Mouse (Mus musculus): ENCODE measurements around the gene Snx20. TPM values are rescaled to one million over a fixed set of nuclear protein-coding genes. Genes with fewer than 3 reads are reported as not detected.

Snx20 gene
- polyA plus RNA-seq, 1 experiment, result 3.0 TPM

DNA sequence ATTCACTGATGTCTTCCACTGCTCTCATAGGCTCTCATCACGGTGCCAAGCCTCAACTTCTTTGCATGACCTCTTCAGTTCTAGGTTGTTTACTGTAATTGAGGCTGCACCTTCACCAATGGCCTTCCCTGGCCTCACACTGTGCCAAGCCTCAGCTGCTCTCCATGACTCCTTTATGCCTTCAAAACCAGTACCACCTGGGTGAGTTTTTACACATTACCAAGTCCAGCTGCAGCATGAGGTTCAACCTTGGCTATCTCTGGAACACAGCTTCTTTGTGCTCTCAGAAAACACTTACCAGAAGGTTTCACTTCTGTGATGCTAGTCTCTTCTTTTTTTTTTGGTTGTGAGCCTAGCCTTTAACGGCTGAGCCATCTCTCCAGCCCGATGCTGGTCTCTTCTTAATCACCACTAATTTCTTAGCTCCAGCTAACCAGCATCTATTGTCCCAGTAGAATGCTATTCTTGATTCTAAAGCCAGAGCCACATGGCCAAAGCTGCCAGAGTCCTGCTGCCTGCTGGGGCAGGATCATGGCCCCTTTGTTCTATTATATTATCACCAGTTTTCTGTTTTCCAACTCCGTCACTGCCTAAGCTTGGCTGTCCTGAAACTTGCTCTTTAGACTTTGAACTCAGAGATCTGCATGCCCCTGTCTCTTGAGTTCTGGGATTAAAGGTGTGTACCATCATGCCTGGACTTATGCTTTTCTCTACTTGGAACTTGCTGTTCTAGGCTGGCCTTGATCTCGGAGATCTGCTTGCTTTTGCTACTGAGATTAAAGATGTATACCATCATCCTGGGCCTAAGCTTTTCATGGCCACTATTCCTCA lies 7.0 kb upstream of the Snx20 start:
- no peak for DNase-seq (ENCODE audit: low spot score)

DNA sequence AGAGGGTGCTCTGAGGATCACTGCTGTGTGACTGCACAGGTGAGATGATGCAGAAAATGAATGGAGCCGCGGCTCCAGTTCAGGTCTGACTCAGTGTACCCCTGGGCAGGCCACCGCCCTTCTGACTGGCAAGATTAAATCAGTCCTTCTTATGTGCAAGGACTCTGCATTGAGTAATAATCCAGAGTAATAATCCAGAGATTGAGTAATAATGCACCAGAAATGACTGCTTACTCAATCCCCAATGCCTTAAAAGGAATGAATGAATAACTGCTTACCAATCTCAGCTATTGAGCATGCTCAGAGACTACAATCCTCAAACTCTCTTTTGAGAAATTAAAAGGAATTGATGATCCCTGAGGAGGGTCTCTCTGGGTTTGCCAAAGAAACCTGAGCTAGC lies 3.0 kb upstream of the Snx20 start:
- no peak for DNase-seq (ENCODE audit: low spot score)

DNA sequence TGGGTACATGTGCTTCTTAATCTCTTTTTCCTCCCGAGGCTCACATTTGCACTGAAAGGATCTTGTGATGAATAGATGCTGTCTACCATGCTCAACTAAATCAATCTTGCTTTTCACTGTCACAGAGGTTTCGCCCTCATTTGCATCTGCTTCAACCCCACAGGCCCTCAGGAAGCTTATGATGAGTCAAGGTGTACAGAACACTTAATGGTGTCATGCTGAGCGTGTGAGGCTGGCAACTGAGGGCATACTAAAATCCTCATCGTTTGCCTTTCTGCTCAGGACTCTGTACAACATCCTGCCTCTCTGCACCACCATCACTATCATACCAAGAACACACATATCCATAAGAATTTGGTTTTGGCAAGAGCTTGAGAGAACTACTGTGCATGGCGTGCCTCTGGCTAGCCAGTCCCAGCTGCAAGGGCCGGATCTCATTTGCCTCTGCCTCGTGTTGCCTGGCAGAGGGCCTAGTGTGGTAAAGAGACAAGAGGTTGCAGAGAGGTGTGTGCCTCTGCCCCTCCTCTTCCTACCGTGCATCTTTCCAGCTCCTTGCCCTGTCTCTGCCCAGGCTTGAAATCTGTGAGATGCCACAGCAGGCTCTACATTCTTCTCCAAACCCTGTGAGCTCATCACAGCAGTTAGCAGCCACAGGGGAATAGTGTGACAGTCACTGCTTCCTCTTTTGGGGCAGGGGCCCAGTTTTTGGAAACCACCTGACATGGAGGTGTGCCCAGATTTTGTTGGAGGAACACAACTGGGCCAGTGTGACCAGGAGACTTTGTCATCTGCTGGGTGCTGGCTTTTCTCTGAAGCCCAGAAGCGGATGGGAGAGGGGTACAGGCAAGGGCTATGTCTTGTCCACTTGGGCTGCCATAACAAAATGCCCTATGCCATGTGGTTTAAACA lies 1.4 kb upstream of the Snx20 start:
- DNase-seq (ENCODE audit: low spot score), result no peak

DNA sequence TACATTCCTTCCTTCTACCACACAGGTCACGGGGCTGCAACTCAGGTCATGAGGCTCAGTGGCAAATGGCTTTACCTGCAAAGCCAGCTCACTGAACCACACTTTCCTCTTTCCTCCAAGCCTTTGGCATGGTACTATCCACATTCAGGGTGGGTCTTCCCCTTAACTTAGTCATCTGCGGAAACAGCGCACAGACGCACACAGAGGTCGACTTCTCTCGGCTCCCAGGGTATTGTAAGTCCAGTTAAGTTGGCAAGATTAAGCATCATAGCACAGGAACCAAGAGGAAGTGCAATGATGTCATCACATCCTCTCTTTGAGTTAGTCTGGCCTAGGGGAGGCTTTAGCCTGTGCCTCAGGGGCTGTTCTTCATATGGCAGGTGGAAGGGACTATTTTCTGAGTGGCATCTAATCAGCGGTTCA lies 2.6 kb downstream of the Snx20 start:
- no peak for DNase-seq (ENCODE audit: low spot score)

DNA sequence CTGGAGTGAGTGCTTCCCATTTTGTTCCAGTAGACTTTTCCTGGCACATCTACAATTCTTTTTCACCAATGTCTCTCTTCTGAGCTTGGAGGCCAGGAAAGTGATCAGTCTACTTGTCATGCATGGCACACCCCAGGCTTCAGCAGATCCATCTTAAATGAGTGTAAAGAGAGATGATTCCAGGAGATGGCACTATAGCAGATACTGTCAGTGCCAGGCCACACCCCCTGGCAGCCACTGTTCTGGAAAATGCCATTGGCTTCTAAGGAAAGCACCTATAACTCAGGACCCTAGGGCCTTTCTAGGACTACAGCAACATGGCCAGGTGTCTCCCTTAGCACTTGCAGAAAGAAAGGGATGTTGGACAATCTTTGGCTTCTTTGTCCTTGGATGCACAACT lies 4.8 kb downstream of the Snx20 start:
- no peak for DNase-seq (ENCODE audit: low spot score)

DNA sequence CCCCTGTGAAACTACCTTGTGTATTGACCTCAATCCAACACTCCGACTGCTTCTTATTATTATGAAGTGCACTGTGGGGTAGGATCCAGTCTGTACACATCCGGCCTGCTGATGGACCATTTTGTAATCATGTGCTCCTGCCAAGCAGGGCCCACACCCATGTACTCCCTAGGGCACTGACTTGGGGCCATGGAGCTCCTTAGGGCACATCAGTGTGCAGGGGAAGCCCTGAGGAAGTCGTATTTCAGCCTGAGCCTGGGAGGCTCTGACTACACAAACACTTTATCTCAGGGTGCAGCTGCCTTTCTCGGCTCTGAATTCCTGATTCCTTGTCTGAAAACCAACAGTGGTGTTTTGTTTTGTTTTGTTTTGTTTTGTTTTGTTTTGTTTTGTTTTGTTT lies 5.7 kb downstream of the Snx20 start:
- no peak for DNase-seq (ENCODE audit: low spot score)

DNA sequence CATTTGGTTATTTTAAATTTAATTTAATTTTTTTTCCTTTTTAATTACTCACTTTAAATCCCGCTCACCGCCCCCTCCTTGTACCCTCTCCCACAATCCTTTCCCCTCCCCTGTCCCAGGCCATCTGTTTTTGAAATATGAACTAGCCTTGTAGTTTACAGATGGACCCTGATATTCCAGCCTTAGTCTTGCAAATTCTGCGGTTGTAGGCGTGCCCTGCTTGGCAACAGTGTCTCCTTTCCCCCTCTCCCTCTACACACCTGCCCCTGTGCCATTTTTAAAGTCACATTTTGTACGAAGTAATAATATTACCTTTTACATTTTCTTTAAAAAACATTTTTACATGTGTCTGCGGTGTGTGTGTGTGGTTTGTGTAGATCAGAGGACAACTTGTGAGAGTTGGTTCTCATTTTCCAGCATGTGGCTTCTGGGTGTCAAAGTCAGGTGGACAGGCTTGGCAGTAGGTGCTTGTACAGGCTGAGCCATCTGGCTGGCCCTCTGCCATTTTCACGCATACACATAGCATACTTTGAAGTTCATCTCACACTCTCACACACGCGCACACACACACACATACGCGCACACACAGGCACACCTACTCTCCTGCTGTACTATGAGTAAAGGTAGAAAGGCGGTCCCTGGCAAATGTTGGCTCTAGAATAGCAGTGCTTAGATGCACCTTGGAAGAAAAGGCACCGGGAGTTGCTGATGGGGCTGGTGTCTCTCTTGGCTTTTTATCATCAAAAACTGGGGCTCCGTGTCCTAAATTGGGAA lies 7.7 kb downstream of the Snx20 start:
- DNase-seq (ENCODE audit: low spot score), result no peak

DNA sequence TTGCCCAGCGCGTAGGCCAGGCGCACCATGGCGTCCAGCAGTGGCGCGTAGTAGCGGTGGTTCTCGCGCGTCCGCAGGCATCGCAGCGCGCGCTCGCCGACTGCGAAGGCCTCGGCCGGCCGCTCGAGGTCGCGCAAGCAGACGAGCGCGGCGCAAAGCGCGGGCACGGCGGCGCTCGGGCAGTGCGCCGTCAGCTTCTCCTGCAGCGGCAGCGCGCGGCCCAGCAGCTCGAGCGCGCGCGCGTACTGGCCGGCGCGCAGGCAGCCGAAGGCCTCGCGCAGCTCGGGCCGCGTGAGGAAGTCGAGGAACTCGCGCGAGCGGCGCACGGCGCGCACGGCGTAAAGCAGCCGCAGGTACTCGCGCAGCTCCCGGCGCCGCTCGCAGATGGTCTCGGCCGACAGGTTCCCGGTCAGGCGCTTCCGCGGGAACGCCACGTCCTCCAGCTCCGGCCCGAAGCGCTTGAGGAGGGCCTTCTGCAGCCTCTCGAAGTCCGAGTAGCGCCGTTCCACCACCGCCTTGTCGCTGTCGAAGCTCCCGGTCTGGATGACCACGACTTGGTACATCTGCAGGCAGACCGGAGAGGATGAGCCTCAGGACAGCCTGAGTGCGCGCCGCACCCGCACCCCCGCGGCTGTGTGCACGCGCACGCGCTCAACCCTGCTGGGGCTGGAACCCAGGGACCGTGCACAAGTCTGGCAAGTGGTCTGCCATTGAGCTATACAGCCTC lies 8.5 kb downstream of the Snx20 start:
- DNase-seq (ENCODE audit: low spot score), result peak; percentile 53

DNA sequence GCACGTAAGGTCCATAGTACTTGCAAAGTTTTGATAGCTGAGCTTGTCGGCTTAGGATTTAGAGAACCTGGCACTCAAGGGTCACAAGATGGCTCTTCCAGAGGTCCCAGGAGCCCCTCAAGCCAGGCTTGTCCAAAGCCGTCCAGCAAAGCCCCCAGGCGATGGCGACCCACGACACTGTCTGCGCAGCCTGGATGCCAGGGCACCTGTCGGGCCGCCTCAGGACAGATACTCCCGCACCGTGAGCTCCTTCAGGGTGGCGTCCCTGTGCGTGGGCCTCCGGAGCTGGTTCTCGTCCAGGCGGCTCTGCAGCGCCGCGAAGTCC lies 9.0 kb downstream of the Snx20 start:
- no peak for DNase-seq (ENCODE audit: low spot score)

DNA sequence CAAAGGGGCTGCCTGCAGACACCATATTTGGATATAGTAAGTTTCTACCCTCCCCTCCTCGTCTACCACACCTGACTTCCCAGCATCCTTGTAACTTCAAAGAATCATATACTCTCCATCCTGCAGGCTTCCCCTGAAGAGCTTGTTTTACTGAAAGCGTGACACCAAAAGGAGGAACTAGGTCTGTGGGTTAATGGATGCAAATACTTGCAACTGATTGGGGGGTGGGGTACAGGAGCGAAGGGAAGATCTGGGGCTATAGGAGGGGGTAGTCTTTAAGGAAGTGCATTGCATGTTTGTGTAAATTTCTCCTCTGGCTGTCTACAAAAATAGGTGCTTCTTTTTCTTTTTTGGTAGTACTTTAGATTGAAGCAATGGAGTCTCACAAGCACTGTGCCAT lies 9.5 kb downstream of the Snx20 start:
- no peak for DNase-seq (ENCODE audit: low spot score)

DNA sequence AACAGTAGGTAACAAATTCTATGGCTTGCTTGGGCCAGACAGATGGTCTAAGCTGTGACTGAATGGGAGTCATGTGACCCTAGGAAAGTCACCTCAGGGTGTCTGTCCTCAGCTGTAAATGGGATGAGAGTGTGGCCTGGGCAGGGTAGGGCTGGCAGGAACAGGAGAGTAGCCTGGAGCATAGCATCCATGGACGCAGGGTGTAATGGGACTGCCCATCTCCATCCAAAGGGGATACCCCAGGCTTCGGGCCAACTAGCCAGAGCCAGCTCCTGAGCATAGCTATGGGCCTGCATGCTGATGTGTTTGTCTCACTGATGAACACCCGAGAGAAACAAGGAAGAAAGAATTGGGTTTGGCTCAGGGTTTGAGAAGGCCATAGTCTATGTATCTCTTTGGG lies 11.7 kb downstream of the Snx20 start:
- DNase-seq (ENCODE audit: low spot score), result no peak

DNA sequence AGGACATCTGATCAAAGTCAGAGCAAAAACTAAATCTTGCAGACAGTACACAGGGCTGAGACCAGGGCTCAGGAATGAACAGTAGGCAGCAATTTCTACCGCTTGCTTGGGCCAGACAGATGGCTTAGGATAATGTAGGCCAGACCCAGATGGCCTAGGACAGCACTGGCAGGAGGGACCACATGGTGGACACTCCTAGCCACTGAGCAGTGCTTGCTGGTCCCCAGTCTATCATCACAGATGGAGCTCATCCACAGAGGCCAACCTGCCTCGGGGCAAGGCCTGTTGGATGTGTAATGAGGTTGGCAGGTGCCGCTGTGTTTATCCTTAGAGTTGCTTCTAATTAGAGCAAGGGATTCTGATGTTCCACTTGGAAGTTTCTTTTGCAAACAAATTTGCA lies 12.6 kb downstream of the Snx20 start:
- no peak for DNase-seq (ENCODE audit: low spot score)

DNA sequence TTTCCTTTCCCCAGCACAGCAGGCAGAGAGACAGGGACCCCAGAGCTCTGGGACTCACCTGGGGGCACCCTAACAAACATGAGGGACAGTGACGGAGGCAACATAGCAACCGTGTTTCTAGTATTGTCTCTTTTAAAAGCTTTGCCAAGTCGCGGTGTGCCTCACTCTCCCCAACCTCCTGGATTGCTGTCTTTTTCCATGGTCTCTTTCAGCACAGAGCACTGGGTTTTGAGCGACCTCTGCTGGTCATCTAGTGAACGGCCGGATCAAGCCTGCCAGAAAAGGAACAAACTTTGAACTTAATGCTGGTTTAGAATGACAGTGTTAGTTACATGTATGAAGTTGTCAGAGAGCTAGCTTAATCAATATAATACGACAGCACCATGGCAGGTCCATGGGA lies 14.5 kb downstream of the Snx20 start:
- DNase-seq (ENCODE audit: low spot score), result peak; percentile 41

DNA sequence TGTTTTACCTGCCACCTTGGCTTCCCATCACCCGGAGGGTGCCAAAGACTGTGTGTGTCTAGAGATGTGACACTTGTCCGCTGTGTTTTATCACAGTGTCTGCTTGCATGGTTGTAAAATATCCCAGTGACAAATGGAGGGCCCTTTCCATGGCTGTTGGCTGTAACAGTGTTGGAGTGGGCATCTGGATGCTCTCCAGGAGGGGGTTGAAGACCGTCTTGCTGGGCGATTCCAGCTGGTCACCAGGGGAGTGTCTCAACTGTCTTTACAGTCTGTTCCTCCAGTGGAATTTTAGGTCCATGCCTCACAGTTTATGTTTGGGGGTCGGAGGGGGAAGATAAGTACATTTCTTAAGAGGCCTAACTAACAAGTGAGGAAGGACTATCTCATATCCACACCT lies 15.0 kb downstream of the Snx20 start:
- DNase-seq (ENCODE audit: low spot score), result no peak

DNA sequence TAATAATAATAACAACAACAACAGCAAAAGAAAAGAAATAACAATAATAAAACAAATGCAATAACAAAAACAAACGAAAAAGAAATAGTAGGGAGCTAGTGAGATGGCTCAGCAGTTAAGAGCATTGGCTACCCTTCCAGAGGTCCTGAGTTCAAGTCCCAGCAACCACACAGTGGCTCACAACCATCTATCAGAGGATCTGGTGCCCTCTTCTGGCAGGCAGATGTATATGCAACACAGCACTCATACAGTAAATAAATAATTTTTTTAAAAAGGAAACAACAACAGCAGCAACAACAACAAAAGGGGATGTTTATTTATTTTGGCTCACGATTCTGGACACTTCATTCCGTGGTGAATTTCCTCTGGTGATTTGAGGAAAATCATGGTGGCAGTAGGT lies 16.4 kb downstream of the Snx20 start:
- no peak for DNase-seq (ENCODE audit: low spot score)

DNA sequence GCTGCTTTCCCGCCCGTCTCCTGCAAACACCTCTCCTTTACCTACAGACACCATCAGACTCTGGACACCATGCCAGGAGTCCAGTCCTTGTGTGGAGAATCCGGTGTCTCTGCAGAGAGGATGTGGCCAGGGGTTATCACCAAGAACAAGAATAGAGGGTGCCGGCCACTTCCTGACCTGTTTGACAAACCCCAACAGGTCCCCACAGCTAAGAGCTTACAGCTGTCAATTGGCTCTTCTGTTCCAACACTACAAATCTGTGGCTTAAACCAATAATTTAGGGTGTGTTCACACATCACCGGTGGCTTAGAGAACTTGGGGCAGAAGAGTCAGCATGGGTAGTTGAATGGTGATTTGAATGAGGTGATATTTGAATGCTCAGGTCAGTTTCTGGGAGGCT lies 17.3 kb downstream of the Snx20 start:
- no peak for DNase-seq (ENCODE audit: low spot score)

DNA sequence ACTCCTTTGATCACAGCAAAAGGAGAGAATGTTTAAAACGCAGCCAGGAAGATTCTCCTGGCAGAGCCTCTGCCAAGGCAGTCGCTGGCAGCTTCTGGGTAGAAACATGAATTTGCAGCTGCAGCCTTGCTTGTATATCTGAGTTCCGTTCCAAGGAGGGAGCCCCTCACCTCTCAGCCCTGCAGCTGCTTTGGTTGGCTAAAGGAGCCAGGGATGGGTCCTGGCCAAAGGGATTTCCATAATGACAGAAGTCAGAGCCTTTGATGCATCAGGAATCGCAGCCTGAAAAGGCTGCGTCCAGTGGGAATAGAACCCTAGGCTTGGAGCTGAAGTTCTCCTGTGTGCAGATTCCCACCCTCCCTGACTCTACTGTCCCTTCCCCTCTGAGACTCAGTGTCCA lies 20.9 kb downstream of the Snx20 start:
- no peak for DNase-seq (ENCODE audit: low spot score)

DNA sequence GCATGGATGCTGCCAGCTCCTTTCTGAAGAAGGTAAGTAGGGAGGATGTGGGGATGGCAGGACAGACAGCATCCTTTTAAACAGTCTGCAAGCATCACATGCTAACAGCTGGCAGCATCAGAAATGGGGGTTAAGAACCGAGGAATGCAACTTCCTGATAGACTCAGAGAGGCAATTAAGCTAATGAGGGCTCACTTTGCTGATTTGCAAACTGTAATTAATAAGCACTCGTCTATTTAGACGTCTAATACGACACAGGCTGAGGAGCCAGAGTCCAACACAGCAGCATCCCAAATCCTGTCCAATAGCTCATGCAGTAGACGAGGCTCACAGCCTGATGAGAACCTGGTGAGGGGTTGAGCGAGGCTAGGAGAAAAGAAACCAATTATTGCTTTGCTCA lies 25.7 kb downstream of the Snx20 start:
- no peak for DNase-seq (ENCODE audit: low spot score)

DNA sequence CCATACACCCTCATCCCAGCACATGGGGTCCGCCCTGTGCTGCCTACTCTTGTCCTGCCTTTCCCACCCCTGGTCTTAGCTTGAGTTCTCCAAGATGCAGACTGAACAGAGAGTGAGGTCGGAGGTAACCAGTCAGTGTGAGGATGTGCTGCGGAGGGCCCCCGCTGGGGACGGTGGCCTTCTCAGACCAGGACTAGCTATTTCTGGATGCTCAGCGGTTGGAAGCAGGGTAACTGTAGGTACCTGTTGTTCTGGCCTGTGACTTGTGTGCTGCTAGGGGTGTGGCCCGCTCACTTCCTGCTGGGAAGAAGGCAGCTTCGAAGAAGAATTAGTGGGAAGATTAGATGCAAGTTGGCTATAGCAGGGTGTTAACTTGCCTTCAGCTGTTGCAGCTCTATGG lies 26.9 kb downstream of the Snx20 start:
- DNase-seq (ENCODE audit: low spot score), result no peak

DNA sequence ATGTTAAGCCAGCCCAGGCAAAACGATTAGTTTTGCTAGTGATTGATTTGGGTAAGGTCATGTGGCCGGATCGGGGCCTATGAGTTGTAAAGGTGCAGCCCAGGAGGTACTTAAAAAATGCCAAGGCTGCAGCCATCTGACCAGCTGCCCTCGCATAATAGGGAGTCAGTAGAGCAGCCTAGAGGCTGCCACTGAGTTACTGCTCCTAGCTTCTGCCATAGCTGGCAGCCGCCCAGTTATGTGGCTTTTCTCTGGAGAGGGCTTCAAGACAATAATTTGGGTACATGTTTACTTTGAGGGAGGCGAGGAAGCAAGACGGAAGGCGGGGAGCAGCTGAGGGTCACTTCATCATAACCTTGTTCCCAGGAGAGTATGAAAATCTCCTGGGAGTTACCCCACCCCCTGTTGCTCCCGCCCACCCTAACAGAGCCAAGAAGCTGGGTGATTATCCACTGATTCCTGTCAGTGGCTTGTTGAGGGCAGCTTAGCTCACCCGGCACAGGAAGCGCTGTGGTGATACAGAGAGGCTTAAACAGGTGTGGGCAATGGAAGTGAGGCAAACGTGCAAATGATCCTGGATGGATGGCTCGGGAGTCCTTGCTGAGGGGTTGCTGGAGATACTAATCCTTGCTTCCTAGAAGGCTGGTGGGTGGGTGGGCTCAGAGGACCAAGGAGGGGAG lies 30.4 kb downstream of the Snx20 start:
- DNase-seq (ENCODE audit: low spot score), result no peak
